Mouse (Mus musculus): ENCODE measurements around the gene Zcchc17. TPM values are rescaled to one million over a fixed set of nuclear protein-coding genes. Genes with fewer than 3 reads are reported as not detected.
A peak's percentile ranks its signal among the peaks of the same experiment; 100 is the strongest.

The Zcchc17 gene
- total and polyA plus RNA-seq, 2 experiments from 2014 or later: 27.7 to 102 TPM

- peak; percentile 85 for ATAC-seq (ENCODE audit: low FRiP score)
- WGBS: under 1% methylated on average over 51 of the region's 52 CpGs
Observed at GRCm38 (mm10) chr4:130308231-130309081, 51.3 kb downstream of the Zcchc17 start, which contains the start of the genes Fabp3 and Gm10570. Fabp3 (plus strand) TSS chr4:130308595. Gm10570 (minus strand) TSS chr4:130308674.

GRCm38 (mm10) chr4:130307851-130308230 lies 51.9 kb downstream of the Zcchc17 start:
- DNase-seq (ENCODE audit: low spot score) (no peak), ATAC-seq (ENCODE audit: low FRiP score) (peak; percentile 63; the same call in 1 of the 2 replicates)
- H3K27me3 ChIP-seq (ENCODE audit: insufficient read depth, low read length): 0 out of 2 replicates have a peak, but pooled peaks cover 3% of the 10 kb centered on the region
- peak overlapping the region; percentile 82 for H3K27ac ChIP-seq (ENCODE audit: low read depth, low read length)
- TF ChIP-seq CTCF (IDR thresholded peaks at IDR 0.05): no peak; the same call in 1 of the 2 replicates
- H3K4me1 ChIP-seq (ENCODE audit: insufficient read depth, low read length): 0 out of 2 replicates have a peak, but pooled peaks cover 17% of the 10 kb centered on the region
- WGBS: under 1% methylated on average over 23 of the region's 23 CpGs
- H3K4me2 ChIP-seq (ENCODE audit: low read depth, low read length, poor library complexity, severe bottlenecking): peak overlapping the region; percentile 73
- H3K9ac ChIP-seq (replicated peaks; ENCODE audit: low read length, poor library complexity, severe bottlenecking): peak overlapping the region; percentile 66
- H3K4me3 ChIP-seq (ENCODE audit: low read depth, low read length): peak overlapping the region; percentile 50
- H3K36me3 ChIP-seq (ENCODE audit: insufficient read depth, low read length): peaks cover 3% of the 10 kb centered on the region; the same call in 1 of the 2 replicates
- no peaks in the 10 kb centered on the region for H3K9me3 ChIP-seq (ENCODE audit: low read length)

More at GRCm38 (mm10) chr4:130308231-130309081, 51.3 kb downstream of the Zcchc17 start, which contains the start of the genes Fabp3 and Gm10570:
- Histone ChIP-seq H3K9ac (replicated peaks; ENCODE audit: low read length, poor library complexity, severe bottlenecking) (peak within 1 kb of the TSS; percentile 66), H3K36me3 (ENCODE audit: insufficient read depth, low read length) (peaks cover 7% of the 10 kb centered on the region; the same call in 1 of the 2 replicates), H3K4me3 (ENCODE audit: low read depth, low read length) (peak within 1 kb of the TSS; percentile 50), H3K27ac (ENCODE audit: low read depth, low read length) (peak within 1 kb of the TSS; percentile 82), H3K4me1 (ENCODE audit: insufficient read depth, low read length) (0 out of 2 replicates have a peak, but pooled peaks cover 17% of the 10 kb centered on the region), H3K9me3 (ENCODE audit: low read length) (no peaks in the 10 kb centered on the region), H3K4me2 (ENCODE audit: low read depth, low read length, poor library complexity, severe bottlenecking) (peak within 1 kb of the TSS; percentile 73), H3K27me3 (ENCODE audit: insufficient read depth, low read length) (0 out of 2 replicates have a peak, but pooled peaks cover 3% of the 10 kb centered on the region)
- peak; percentile 76 for DNase-seq (ENCODE audit: low spot score)
- TF ChIP-seq CTCF (IDR thresholded peaks at IDR 0.05): no peak

- 77% methylated on average over 10 of the region's 10 CpGs for WGBS
- H3K27ac ChIP-seq (ENCODE audit: low read depth, low read length): no peak overlapping the region
- no peaks in the 10 kb centered on the region for H3K9me3 ChIP-seq (ENCODE audit: low read length)
- H3K27me3 ChIP-seq (ENCODE audit: insufficient read depth, low read length): 0 out of 2 replicates have a peak, but pooled peaks cover 3% of the 10 kb centered on the region
- H3K4me3 ChIP-seq (ENCODE audit: low read depth, low read length): peak overlapping the region; percentile 50; the same call in 1 of the 2 replicates
- no peak for ATAC-seq (ENCODE audit: low FRiP score)
- 0 out of 2 replicates have a peak, but pooled peaks cover 17% of the 10 kb centered on the region for H3K4me1 ChIP-seq (ENCODE audit: insufficient read depth, low read length)
- no peaks in the 10 kb centered on the region for H3K36me3 ChIP-seq (ENCODE audit: insufficient read depth, low read length)
- TF ChIP-seq CTCF (IDR thresholded peaks at IDR 0.05): no peak
- peak overlapping the region; percentile 73 for H3K4me2 ChIP-seq (ENCODE audit: low read depth, low read length, poor library complexity, severe bottlenecking)
- no peak overlapping the region for H3K9ac ChIP-seq (replicated peaks; ENCODE audit: low read length, poor library complexity, severe bottlenecking)
- DNase-seq (ENCODE audit: low spot score): no peak
Observed at GRCm38 (mm10) chr4:130306796-130307630, 52.7 kb downstream of the Zcchc17 start.

- no peak for TF ChIP-seq CTCF (IDR thresholded peaks at IDR 0.05)
- H3K27ac ChIP-seq (ENCODE audit: low read depth, low read length): no peak overlapping the region
- H3K4me2 ChIP-seq (ENCODE audit: low read depth, low read length, poor library complexity, severe bottlenecking): no peak overlapping the region
- DNase-seq (ENCODE audit: low spot score) (no peak), ATAC-seq (ENCODE audit: low FRiP score) (no peak)
- 0 out of 2 replicates have a peak overlapping the region, but pooled peaks have one; percentile 3 for H3K9ac ChIP-seq (replicated peaks; ENCODE audit: low read length, poor library complexity, severe bottlenecking)
- no peak overlapping the region for H3K4me3 ChIP-seq (ENCODE audit: low read depth, low read length)
- WGBS: 24% methylated on average over 3 of the region's 3 CpGs
- 0 out of 2 replicates have a peak, but pooled peaks cover 10% of the 10 kb centered on the region for H3K4me1 ChIP-seq (ENCODE audit: insufficient read depth, low read length)
- H3K9me3 ChIP-seq (ENCODE audit: low read length): no peaks in the 10 kb centered on the region
- no peaks in the 10 kb centered on the region for H3K36me3 ChIP-seq (ENCODE audit: insufficient read depth, low read length)
- 0 out of 2 replicates have a peak, but pooled peaks cover 3% of the 10 kb centered on the region for H3K27me3 ChIP-seq (ENCODE audit: insufficient read depth, low read length)
Observed at GRCm38 (mm10) chr4:130304746-130305145, 55.0 kb downstream of the Zcchc17 start.

GRCm38 (mm10) chr4:130302285-130302870 lies 57.4 kb downstream of the Zcchc17 start:
- no peak overlapping the region for H3K4me2 ChIP-seq (ENCODE audit: low read depth, low read length, poor library complexity, severe bottlenecking)
- H3K27me3 ChIP-seq (ENCODE audit: insufficient read depth, low read length): 0 out of 2 replicates have a peak, but pooled peaks cover 3% of the 10 kb centered on the region
- no peak overlapping the region for H3K4me3 ChIP-seq (ENCODE audit: low read depth, low read length)
- no peak for ATAC-seq (ENCODE audit: low FRiP score)
- no peaks in the 10 kb centered on the region for H3K36me3 ChIP-seq (ENCODE audit: insufficient read depth, low read length)
- TF ChIP-seq CTCF (IDR thresholded peaks at IDR 0.05): no peak
- no peak overlapping the region for H3K27ac ChIP-seq (ENCODE audit: low read depth, low read length)
- 0 out of 2 replicates have a peak, but pooled peaks cover 10% of the 10 kb centered on the region for H3K4me1 ChIP-seq (ENCODE audit: insufficient read depth, low read length)
- H3K9me3 ChIP-seq (ENCODE audit: low read length): no peaks in the 10 kb centered on the region
- WGBS: 57% methylated on average over 12 of the region's 12 CpGs
- no peak for DNase-seq (ENCODE audit: low spot score)
- no peak overlapping the region for H3K9ac ChIP-seq (replicated peaks; ENCODE audit: low read length, poor library complexity, severe bottlenecking)
